Mouse (Mus musculus) liver, postnatal 0 days (tissue): ENCODE measurements around the gene Mettl22.

Experiments used
- CTCF ChIP-seq: sonication (generic); IDR thresholded peaks from 2 replicates; pipeline ENCODE4 v1.5.1; 2016; ENCODE audit warnings: antibody characterized with exemption, low read depth
- EP300 ChIP-seq: IDR thresholded peaks from 2 replicates; pipeline ENCODE4 v1.6.1; 2016; ENCODE audit warnings: antibody characterized with exemption, low read depth, mild to moderate bottlenecking

GRCm38 (mm10) chr16:8425736-8426135 lies 44.9 kb upstream of the Mettl22 start:
- TF ChIP-seq CTCF (no peak), EP300 (no peak)
